Mouse (Mus musculus) heart, adult 18-20 months (tissue): Measurements from ENCODE around the gene Ubxn10. TPM values are rescaled to one million over a fixed set of nuclear protein-coding genes. Genes with fewer than 3 reads are reported as not detected.
A peak's percentile ranks its signal among the peaks of the same experiment; 100 is the strongest.

ENCODE experiments used
- DNase-seq, 2 experiments: peaks; one replicate each; pipeline ENCODE4 v3.0.0; 2021 to 2022; ENCODE audit warnings: mixed read lengths in 1 of 2
- total RNA-seq, 2 experiments: library from RNA; stranded (reverse); gene quantifications; 2 replicates each; pipeline ENCODE4 v1.2.3; 2021

Gene Ubxn10
- total RNA-seq, 2 experiments from 2014 or later = 1.9 to 2.7 TPM

DNA sequence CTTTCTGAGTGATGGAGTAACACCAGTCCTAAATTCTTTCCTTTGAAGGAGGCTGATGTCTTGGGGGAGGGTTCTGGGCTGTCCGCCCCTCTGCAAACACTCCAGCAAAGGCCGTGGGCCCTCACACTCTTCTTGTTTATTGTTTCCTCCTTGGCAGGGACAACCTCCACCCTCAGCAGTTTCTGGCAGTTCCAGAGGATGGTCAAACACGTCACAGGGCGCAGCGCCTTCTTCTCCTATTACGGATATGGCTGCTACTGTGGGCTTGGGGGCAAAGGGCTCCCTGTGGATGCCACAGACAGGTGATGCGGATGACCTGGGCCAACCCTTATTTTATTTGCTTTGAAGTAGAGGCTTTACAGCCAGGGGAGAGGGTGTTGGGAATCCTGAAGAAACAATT lies 2.9 kb downstream of the Ubxn10 start:
- DNase-seq = no peak

DNA sequence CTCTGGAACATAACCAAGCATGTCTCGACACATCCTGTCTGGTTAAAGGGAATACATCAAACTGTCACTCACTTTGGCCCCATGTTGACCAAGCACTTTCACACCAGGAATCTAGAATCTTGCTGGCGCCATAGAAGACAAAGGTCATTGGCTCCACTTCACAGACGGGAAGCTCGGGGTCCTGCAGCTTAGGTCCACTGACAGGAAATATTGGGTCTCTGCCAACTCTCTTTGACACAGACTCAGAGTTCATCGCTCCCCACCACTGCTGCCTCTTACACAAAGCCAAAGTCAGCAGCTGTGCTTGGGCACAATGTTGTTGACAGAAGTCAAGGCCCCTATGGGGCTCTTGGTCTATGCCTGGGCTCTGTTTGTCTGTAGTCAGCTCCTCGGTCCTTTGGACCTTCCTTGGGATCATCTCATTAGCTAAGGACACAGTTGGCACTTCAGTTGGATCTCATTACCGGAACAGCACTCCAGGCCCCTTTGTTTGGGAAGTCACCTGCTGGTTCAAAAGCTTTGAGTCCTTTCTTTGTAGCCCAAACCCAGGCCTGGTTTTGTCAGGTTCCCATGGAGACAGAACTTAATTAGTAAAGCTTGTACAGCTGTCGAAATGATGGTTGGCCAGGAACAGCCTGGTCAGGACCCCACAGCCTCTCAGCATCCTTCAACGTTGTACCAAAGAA lies 7.8 kb downstream of the Ubxn10 start:
- DNase-seq = peak; percentile 29 to 54

DNA sequence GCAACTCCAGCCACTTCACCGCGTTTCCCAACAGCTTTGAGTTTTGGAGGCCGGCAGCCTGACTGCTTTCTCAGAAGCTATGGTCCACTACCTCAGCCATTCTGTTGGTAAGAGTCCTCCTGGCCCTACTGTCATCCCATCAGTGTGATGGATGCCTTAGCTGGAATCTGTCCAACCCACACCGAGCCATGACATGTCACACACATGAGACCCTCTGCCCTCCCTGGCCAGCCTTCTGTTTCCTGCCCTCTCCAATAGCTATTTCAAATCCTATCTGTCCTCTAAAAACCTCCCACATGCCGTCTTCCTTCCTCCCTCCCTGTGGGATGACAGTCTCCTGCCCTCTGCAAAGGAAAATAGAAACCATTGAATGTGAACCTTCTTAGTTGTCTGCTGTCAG lies 11.2 kb downstream of the Ubxn10 start:
- DNase-seq = peak; percentile 10 to 17

DNA sequence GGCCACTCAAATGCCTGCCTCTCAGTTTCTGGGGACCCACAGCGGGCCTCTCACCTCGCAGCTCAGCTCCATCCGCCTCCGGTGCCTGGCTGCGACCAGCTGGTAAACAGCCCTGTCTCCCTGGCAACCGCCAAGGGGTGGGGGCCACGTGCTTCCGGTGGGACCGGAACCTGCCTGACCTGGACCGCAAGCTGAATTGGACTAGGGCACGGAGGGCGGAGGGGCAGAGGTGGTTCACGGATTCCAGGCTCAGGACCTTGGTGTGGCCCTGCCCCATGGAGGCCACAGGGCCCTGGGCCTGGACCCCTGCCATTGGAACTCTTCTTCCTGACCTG lies 11.9 kb downstream of the Ubxn10 start:
- peak; percentile 68 to 81 for DNase-seq

DNA sequence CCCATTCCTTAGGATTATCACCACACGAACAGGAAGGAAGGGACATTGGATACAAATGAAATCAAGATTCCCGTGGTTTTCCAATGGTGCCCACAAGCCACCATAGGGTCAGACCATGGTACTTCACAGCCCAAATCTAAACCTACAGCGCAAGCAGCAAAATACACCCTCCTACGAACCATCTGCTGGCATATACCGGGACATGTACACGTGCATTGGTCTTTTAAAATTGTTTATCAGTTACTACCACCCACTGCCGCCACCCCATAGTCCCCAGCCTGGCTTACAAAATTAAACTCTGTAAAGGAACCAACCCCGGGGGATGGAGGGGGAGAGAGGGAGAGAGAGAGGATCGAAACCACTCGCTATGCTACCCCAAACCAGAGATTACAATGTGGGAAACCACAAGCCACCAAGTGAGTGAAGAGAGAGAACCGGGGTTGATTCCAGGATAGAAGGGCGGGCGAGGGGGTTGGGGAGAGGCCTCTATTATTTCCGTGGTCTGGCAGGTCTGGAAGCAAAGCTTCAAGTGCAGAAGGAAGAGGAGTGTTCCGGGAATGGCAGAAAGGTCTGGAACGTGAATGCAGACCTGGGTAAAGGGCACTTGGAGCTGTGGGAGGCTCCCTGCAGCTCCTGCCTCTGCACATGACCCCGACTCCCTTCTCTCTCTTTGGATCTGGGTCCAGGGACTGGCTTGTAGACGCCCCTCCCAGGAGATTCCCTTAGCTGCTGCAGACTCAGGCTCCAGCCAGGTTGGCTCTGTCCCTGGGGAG lies 12.4 kb downstream of the Ubxn10 start, which contains the start of gene Pla2g2c:
Pla2g2c (plus strand) TSS at position 439 of the 773 bp plus-strand sequence.
- no peak for DNase-seq

DNA sequence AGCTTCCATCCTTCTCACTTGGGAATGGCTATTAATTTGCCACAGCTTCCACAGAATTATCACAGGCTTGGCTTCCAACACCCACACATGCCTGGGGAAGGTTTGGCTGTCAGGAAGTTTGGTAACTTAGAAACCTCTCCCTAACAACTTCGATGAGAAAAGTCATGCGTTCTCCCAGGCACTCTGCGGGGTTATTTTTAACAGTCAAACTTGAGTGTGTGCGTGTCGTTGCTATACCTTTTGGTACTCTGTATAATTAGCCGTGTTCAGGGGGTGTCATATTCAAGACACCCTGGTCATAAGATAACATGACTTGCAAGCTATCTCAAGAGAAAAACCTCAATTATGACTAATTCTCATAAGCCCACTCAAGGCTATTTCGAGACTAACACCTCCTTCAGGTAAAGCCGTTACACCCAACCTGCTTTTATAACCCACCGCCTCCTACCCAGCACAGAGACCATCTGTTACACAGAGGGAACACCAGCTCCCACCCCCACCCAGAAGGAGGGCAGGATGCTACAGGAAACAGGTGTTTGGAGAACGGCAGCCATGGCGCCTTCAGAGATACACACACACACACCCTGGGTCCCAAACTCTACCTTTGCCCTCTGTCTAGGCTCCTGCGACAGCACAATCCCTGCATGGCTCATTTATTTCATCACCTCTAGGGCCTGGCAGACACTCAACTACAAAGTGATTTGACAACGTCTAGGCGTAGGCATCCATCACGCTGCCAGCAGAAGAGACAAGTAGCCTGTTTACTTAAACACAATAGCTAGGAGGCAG lies 13.3 kb downstream of the Ubxn10 start:
- DNase-seq = peak; percentile 56 to 62

DNA sequence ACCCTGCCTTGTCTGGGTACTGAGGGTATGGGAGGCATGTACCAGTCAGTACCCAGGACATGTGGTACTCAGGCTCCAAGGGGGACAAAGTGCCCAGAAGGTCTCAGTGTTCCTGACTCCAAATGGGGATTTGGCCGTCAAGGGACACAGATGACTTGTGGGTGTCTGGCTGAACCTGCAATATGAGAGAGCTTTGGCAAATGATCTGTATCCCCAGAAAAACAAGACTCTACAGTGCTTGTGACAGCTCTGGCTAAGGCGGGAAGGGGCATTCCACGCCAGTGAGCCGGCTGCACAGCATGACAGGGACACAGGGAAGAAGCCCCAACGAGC lies 17.7 kb downstream of the Ubxn10 start:
- no peak for DNase-seq

DNA sequence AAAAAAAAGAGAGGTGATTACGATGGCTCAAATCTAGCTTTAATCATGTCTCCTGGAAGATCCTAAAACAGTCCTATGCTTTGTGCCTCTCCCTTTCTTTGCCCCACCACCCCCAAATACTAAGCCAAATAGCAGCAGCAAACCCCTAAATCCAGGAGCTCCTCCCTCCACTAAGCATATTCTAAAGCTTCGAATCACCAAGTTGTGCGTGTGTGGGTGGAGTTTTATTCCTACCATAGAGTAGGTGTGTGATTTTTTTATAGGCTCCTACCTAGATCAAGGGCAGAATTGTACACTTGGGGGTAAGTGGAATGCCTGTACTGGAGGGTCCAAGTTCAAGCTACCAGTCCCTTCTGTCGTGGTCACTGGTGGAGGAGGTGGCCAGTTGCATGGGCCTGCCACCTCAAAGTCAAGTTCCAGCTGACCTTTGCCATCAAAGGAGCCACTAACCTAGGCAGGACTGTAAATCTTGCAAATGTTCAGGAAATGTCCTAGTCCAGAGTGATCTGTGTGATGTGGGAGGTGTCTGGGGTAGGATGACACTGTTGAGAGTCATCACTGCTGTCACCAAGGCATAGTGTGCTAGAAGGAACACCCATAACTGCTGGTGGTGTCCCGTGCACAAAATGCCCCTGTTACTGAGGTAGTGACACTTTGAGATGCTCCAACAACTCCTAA lies 18.2 kb downstream of the Ubxn10 start:
- no peak for DNase-seq

DNA sequence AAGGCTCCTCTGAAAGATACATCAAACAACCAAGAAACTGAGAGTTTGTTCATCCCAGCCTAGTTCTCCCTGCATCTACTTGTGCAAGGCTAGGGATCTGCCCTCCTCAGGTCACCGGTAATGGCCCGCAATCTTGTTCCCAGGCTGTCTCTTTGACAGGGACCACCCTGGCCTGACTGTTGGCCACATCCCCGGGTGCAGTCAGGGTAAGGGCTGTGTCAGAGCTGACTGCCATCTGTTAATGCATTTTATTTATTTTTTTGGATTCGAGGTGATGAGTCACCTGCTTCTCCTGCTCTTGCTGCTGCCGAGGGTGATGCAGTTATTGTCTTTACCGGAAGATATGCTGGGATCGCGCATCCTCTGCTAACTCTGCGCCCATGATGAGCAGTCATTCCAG lies 20.3 kb downstream of the Ubxn10 start:
- DNase-seq = no peak

DNA sequence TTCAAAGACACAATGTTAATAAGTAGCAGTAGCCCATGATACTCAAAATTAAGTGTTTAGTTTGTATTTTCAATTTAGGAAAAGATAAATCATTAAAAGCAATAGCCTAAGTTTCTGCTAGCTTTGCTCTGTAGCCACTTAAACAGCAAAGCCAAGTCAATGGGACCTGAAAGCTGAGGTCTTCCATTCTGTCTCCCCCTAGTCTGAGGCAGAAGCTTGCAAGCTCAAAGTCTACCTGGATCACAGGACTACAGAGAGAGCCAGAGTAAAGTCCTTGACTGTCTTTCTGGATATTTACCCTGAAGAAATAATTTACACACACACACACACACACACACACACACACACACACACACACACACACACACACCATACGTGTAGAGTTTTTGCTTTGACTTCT lies 22.8 kb downstream of the Ubxn10 start:
- DNase-seq = no peak

DNA sequence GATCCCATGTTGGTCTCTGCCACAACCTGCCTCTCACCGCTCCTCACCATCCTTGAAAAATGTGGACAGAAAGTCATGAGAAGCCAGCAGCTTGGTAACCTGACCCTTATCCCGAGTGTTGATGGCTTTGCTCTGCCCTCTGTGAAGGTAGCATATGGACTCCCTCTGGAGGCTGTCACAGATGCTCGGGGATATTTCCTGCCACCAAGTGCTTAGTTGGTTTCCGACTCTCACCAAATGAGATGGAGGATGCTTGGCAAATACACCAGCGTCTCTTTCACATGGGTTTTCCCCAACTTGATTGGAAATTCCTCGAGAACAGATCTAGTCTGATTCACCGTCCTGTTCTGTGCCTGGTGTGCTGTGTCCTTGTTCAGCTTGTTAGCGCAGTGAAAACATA lies 24.3 kb downstream of the Ubxn10 start:
- no peak for DNase-seq

DNA sequence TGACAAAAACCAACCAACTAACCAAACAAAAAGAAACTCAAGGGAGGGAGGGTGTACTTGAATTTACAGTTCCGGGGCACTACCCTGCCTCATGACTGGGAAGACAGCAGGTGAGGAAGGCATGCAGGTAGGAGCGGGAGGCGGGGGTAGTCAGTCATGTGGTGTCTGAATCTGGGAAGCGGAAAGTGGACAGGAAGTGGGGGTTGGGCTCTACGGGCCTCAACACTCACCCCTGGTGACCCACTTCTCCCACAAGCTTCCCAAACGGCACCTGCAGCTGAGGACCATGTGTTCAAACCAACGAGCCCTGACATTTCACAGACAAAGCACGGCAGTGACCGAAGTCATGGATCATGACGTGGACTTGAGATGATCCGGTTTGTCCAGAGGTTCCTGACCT lies 24.9 kb downstream of the Ubxn10 start:
- no peak for DNase-seq

DNA sequence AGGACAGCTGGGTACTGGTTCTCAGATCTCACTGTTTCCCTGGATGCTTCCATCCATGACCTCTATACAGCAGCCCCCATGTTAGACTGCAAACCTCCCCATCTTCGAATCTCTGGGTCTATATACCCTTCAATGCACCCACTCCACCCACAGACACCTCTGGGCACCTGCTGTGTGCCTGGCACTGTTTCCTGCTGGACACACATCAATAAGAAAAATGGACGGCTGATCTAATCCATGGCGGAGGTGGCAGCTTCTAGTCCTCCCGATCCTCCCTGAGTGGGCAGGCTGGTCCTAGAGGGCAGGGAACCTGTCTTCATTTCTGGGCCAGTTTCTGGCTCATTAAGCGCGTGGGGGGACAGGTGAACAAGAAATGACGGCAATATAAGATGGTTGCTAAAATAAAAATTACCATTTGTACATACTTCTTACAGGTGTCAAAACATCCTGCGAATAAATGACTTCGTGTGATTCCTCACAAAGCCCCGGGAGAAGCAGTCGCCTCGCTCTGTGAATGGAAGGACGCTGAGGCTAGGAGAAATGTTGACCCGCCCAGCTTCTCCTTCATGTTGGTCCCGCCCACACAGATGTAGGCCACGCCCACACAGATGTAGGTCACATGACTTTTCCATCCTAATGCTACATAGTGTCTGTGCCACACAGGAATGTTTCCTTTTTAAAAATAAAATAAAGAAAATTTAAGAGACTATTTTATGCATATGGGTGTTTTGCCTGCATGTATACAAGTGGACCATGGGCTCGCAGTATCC lies 25.7 kb downstream of the Ubxn10 start:
- no peak for DNase-seq

DNA sequence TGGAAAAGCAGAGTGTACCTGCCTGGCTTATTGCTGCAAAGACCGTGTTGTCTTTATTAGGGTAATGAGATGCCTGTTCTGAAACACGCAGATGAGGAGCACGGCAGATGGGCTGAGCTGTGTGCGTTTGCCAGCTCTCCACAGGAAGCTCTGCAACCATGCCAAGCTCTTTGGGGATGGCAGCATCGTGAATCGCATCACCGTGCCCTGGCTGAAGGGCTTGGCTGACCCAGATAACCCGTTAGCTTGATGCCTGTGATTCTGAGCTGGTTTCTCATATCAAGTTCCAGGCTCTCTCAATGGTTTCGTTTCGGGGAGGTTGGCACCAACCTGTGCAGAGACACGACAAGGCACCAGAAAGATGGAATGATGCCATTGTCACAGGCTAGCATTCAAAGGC lies 26.3 kb downstream of the Ubxn10 start:
- no peak for DNase-seq

DNA sequence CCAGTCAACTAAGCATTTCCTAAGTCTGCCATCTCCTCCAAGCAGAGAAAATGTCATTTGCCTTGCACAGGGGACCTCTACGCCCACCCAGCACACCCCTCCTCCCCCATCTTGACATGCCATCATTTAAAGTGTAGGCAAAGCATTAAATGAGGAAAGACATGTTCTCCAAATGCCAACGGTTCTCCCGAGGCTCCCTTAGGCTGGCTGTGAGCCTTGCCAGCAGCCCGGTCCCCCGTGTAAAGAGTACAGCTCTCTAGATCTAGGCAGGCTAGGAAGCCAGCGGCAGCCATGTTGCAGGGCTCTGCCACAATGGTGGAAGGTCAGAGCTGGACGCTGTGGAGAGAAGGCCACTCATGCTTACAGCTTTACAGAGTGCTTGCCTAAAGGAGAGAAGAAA lies 27.0 kb downstream of the Ubxn10 start:
- DNase-seq = no peak

DNA sequence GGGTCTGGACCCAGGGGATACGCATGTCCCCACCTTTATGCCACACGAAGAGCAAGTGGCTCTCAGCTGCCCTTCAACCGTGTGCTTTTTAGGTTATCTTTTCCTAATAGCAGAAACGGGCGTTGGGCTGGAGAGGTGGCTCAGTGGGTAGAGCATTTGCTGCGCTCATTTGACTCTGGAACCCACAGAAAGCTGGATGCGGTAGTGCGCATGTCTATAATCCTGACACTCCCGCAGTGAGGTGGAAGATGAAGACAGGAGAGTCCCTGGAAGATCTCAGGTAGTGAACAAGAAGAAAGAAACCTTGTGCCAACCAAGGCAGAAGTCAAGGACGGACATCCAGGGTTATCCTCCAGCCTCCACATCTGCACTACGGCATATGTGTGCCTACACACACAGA lies 27.7 kb downstream of the Ubxn10 start:
- DNase-seq = no peak

DNA sequence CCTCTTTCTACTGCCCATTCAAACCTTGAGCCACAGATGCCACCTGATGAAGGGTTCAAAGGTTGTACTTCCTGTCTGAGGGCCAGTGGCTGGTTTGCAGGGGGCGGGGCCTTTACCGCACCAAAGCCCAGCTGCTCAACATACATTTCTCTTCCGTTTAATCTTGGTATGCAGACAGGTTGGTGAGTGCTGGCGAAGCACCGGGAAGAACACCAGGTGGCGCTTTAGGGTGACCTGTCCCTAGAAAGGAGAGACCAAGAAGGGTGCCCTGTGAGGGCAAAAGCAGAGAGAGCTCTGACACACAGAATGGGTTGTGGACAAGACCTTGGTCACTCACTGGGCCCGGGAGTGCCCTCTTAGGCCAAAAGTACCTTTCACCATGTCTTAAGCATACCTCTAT lies 28.3 kb downstream of the Ubxn10 start:
- peak; percentile 46 to 77 for DNase-seq

DNA sequence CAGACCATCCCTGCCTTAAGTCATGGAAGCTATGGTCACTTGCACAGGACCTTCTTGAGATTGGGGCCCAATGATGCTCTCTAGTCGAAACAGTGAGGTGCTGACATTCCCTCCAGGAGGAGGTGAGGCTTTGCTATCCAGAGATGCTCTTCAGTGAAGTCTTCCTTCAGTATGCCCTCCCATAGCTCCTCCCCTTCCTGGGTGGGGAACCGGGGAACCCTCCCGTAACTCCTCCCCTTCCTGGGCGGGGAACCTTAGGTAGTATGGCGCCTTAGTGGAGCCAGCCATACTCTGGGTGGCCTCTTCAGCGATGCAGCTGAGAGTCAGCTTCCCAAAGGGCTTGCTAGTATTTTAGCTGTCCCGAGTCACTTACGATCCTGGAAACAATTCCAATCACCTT lies 30.3 kb downstream of the Ubxn10 start:
- DNase-seq = no peak

DNA sequence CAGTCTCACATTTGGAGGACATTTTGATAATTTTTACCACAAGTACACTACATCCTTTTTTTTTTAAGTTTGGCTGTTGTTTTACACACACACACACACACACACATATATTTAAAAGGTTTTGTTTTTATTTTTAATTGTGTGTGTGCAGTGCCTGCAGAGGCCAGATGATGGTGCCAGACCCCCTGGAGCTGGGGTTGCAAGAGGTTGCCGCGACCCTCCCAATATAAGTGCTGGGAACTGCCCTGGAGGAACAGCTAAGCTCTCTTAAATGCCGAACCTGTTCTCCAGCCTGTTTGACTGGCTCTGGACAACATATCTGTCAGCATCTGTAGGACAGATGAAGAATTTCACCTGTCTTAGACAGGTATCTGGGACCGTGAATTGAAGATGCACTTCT lies 32.8 kb downstream of the Ubxn10 start:
- DNase-seq = no peak

DNA sequence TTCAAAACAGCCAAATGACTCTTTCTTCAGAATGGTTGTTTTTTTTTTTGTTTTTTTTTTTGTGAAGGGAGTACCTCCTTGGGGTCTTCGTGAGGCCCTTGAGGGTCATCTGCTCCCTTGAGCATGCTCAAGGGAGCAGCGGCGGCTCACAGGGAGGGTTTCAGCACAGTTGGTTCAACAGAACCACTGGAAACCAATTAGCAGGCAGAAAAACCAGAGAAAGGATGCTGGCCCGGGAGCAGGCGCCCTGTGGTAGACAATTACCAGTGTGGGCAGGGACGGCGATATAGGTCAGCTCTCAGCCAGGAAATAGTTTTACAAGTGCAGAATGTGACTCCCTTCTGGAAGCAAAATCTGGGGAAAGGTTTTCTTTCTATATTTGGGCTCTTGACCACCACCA lies 33.4 kb downstream of the Ubxn10 start:
- no peak for DNase-seq

DNA sequence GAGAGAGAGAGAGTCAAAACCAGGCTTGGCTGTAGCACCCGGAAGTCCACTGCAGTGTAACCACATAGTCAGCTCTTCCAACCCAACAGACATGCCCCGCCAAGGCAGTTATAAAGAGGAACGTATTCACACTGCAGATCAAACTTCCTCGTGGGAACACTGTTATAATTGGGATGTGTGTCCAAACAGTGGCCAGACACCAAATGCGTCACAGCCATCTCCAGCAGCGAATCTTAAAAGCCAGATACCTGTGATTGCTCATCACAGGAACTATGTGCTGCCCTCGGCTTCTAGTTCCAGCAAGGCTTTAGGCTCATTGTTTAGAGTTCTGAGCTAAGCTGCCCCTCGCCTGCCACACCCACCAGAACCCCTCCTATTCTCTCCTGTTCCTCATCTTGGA lies 34.4 kb downstream of the Ubxn10 start:
- no peak for DNase-seq

DNA sequence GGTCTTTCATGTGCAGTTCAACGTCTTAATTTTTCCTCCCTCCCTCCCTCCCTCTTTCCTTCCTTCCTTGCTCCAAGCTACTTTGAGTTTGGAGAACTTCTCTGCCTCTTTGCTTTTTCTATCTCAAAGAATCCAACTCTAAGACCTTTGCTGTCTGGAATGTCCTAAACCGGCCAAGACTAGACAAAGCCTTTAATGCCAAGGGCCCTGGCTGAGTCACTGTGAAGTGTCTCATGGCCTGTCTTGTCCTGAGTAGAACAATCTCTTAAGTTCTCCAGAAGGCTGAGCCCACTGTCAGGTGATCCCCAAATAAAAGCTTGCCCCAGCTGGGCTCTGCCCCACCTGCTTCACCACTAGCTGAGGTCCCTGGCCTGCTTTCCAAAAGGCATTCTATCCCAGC lies 34.9 kb downstream of the Ubxn10 start:
- no peak for DNase-seq
